Mouse (Mus musculus) left cerebral cortex, adult 8-10 months (tissue): ENCODE results near the gene Mrpl16. TPM values are rescaled to one million over a fixed set of nuclear protein-coding genes. Genes with fewer than 3 reads are reported as not detected.

Experiments used
- total RNA-seq, 4 experiments: library from RNA; stranded (reverse); gene quantifications; 2 replicates each; pipeline ENCODE4 v1.2.4; 2022

Gene Mrpl16
- total RNA-seq, 4 experiments from 2014 or later, result 36.1 to 45.6 (median 42.7) TPM

Other genes starting within 250 kb of the Mrpl16 start
- gene Ms4a4d, start 233.6 kb upstream of the Mrpl16 start, total RNA-seq, result not detected
- 1 to 10 TPM in 3 of 4 experiments, under 1 TPM in 1; 0.98 to 2.5 (median 2.3) TPM for gene Ms4a6d, start 165.5 kb upstream of the Mrpl16 start, total RNA-seq
- gene Ms4a2, start 146.7 kb upstream of the Mrpl16 start, total RNA-seq, result under 1 TPM in 1 of 4 experiments, not detected in 3; 0.40 TPM
- gene Ms4a3, start 129.5 kb upstream of the Mrpl16 start, total RNA-seq, result not detected
- gene Oosp2, start 109.8 kb upstream of the Mrpl16 start, total RNA-seq, result not detected
- not detected for gene Oosp1, start 79.2 kb upstream of the Mrpl16 start, total RNA-seq
- gene Oosp3, start 73.3 kb upstream of the Mrpl16 start, total RNA-seq, result not detected
- not detected for gene Gif, start 22.8 kb upstream of the Mrpl16 start, total RNA-seq
- gene Stx3, start 49.0 kb downstream of the Mrpl16 start, total RNA-seq, result 10 to 100 TPM; 27.7 to 33.8 (median 29.7) TPM
- gene Olfr1417, start 68.8 kb downstream of the Mrpl16 start, total RNA-seq, result not detected
- not detected for gene Olfr1418, start 90.7 kb downstream of the Mrpl16 start, total RNA-seq
- under 1 TPM in 1 of 4 experiments, not detected in 3; 0.13 TPM for gene Olfr1419, start 104.7 kb downstream of the Mrpl16 start, total RNA-seq
- not detected for gene Olfr1420, start 116.2 kb downstream of the Mrpl16 start, total RNA-seq
- gene Patl1, start 142.0 kb downstream of the Mrpl16 start, total RNA-seq, result 10 to 100 TPM; 19.4 to 22.9 (median 21.1) TPM
- gene Osbp, start 195.6 kb downstream of the Mrpl16 start, total RNA-seq, result 10 to 100 TPM; 56.8 to 62.7 (median 59.6) TPM